Mouse (Mus musculus) lung, adult 2 months (tissue): Measurements from ENCODE around the gene Hoxb4.

Experiments used
- CTCF ChIP-seq: fragments of 200-500 bp; IDR thresholded peaks from 2 replicates; pipeline ENCODE4 v1.5.1; 2011; ENCODE audit warnings: mild to moderate bottlenecking, low read length, control low read depth; ENCODE audit not compliant: insufficient read depth
- POLR2A ChIP-seq: fragments of 200-500 bp; IDR thresholded peaks from 2 replicates; pipeline ENCODE4 v1.6.1; 2011; ENCODE audit warnings: low read depth, mild to moderate bottlenecking, control low read depth, low read length, borderline replicate concordance; ENCODE audit errors: extremely low read depth

GRCm38 (mm10) chr11:96319910-96320309 lies 1.8 kb downstream of the Hoxb4 start:
- TF ChIP-seq POLR2A (no peak), CTCF (no peak)
